Mouse (Mus musculus) spleen, postnatal 36 days (tissue): ENCODE data around the gene Larp4b.

Experiments used
- DNase-seq, 2 experiments: peaks; one replicate each; pipeline ENCODE4 v3.0.0; 2022; ENCODE audit warnings: low spot score in 2 of 2, mixed read lengths in 1 of 2

The Larp4b gene

GRCm38 (mm10) chr13:9178718-9179117, 85.0 kb downstream of the Larp4b start:
- no peak for DNase-seq

- peak in 1 of 2 experiments; percentile 9 for DNase-seq
These were observed 86.5 kb downstream of the Larp4b start for GRCm38 (mm10) chr13:9180221-9180620.

GRCm38 (mm10) chr13:9181106-9181505, 87.4 kb downstream of the Larp4b start:
- no peak for DNase-seq

- DNase-seq = peak; percentile 58 to 68
These were observed 88.1 kb downstream of the Larp4b start for GRCm38 (mm10) chr13:9181666-9182264.

- no peak for DNase-seq
These were observed 90.6 kb downstream of the Larp4b start for GRCm38 (mm10) chr13:9184281-9184680.

GRCm38 (mm10) chr13:9184716-9185115, 91.0 kb downstream of the Larp4b start:
- DNase-seq = no peak

GRCm38 (mm10) chr13:9187156-9187555, 93.5 kb downstream of the Larp4b start:
- no peak for DNase-seq

- DNase-seq = no peak
These were observed 94.2 kb downstream of the Larp4b start for GRCm38 (mm10) chr13:9187566-9188530.

- DNase-seq = no peak
These were observed 95.8 kb downstream of the Larp4b start for GRCm38 (mm10) chr13:9189481-9189880.

GRCm38 (mm10) chr13:9191172-9192140, 97.8 kb downstream of the Larp4b start:
- no peak for DNase-seq

- DNase-seq = no peak
These were observed 99.2 kb downstream of the Larp4b start for GRCm38 (mm10) chr13:9192797-9193330.

GRCm38 (mm10) chr13:9194656-9195055, 101.0 kb downstream of the Larp4b start:
- no peak for DNase-seq

GRCm38 (mm10) chr13:9195565-9195964, 101.9 kb downstream of the Larp4b start:
- no peak for DNase-seq

- DNase-seq = no peak
These were observed 104.4 kb downstream of the Larp4b start for GRCm38 (mm10) chr13:9198106-9198505.

- no peak for DNase-seq
These were observed 105.2 kb downstream of the Larp4b start for GRCm38 (mm10) chr13:9198728-9199464.

GRCm38 (mm10) chr13:9199465-9199844, 105.8 kb downstream of the Larp4b start:
- DNase-seq = no peak

- DNase-seq = no peak
These were observed 129.2 kb downstream of the Larp4b start for GRCm38 (mm10) chr13:9222761-9223405.
